In genomic region chrX:160609849-160610248, GRCm38 (mm10) we compare ENCODE assay signal across 9 mouse cellular contexts.
DNase-seq lines count a peak whose midpoint lies in the region; ATAC-seq and TF ChIP-seq lines count a peak whose summit lies in the region.
"Had no signal": no experiment of that assay in that cellular context is flagged by ENCODE, and none has a peak within 500 bp of the region (broad histone marks: within the 10 kb centered on the region; RNA-seq: fewer than 3 reads in every experiment).

No protein-coding gene starts in this region.

- no peak for ATAC-seq in forebrain, postnatal 0 days
- ATAC-seq in forebrain, embryonic 12.5 days (ENCODE audit: low FRiP score), result no peak
- no peak for ATAC-seq in kidney, postnatal 0 days (replicated peaks; ENCODE audit: low FRiP score, low read depth)

- no peaks in the 10 kb centered on the region for H3K36me3 ChIP-seq in forebrain, postnatal 0 days (ENCODE audit: insufficient read depth)
- H3K36me3 ChIP-seq in forebrain, embryonic 12.5 days (replicated peaks), result no peaks in the 10 kb centered on the region
- H3K36me3 ChIP-seq in kidney, postnatal 0 days (ENCODE audit: insufficient read depth, low read length), result no peaks in the 10 kb centered on the region
- H3K36me3 ChIP-seq: neural tube, embryonic 12.5 days had no signal

- no peak overlapping the region for H3K27ac ChIP-seq in forebrain, postnatal 0 days (ENCODE audit: low read depth, low read length)
- H3K27ac ChIP-seq in forebrain, embryonic 12.5 days, result no peak overlapping the region
- no peak overlapping the region for H3K27ac ChIP-seq in kidney, postnatal 0 days
- H3K27ac ChIP-seq: neural tube, embryonic 12.5 days had no signal

- no peak for DNase-seq in forebrain, postnatal 0 days
- DNase-seq in 3134 (ENCODE audit: extremely low read depth, insufficient read length, low spot score) (peak; percentile 14), NIH3T3 (ENCODE audit: low read depth) (peak; percentile 69)
- DNase-seq in kidney, postnatal 0 days (ENCODE audit: low spot score), result peak; percentile 27
- peak; percentile 54 for DNase-seq in retina, postnatal 1 day
- DNase-seq in layer of hippocampus, postnatal 36 days, result no peak
- no peak for DNase-seq in heart, postnatal 25 days (ENCODE audit: low spot score)

- H3K4me2 ChIP-seq in forebrain, postnatal 0 days (ENCODE audit: low read depth), result no peak overlapping the region
- no peak overlapping the region for H3K4me2 ChIP-seq in forebrain, embryonic 12.5 days
- H3K4me2 ChIP-seq in kidney, postnatal 0 days (ENCODE audit: low read length), result no peak overlapping the region
- H3K4me2 ChIP-seq: neural tube, embryonic 12.5 days had no signal

- 37% methylated on average over 3 of the region's 3 CpGs for WGBS in forebrain, postnatal 0 days
- WGBS in forebrain, embryonic 12.5 days, result 27% methylated on average over 3 of the region's 3 CpGs
- WGBS in kidney, postnatal 0 days, result 38% methylated on average over 3 of the region's 3 CpGs

- H3K4me1 ChIP-seq in forebrain, postnatal 0 days (ENCODE audit: insufficient read depth), result no peaks in the 10 kb centered on the region
- no peaks in the 10 kb centered on the region for H3K4me1 ChIP-seq in forebrain, embryonic 12.5 days
- no peaks in the 10 kb centered on the region for H3K4me1 ChIP-seq in kidney, postnatal 0 days (replicated peaks; ENCODE audit: insufficient read depth, low read length)
- H3K4me1 ChIP-seq: neural tube, embryonic 12.5 days had no signal

- intact Hi-C loops in heart, postnatal 25 days (cut with DNase I), result loop anchor here (10.0 kb wide), 2 partner anchors 155 to 455 kb away; partner anchors contain the start of gene Rs1

- peak; percentile 57 for TF ChIP-seq CTCF in forebrain, postnatal 0 days (IDR thresholded peaks at IDR 0.05; ENCODE audit: low read depth)
- peak; percentile 65 for TF ChIP-seq CTCF in kidney, postnatal 0 days (IDR thresholded peaks at IDR 0.05; ENCODE audit: low read depth)

- H3K4me3 ChIP-seq in forebrain, postnatal 0 days (ENCODE audit: low read depth, low read length), result no peak overlapping the region
- H3K4me3 ChIP-seq in forebrain, embryonic 12.5 days (replicated peaks), result no peak overlapping the region
- H3K4me3 ChIP-seq in kidney, postnatal 0 days (replicated peaks; ENCODE audit: low read depth, low read length), result no peak overlapping the region
- H3K4me3 ChIP-seq: neural tube, embryonic 12.5 days had no signal

- H3K9me3 ChIP-seq in forebrain, postnatal 0 days (ENCODE audit: low read length), result no peaks in the 10 kb centered on the region
- H3K9me3 ChIP-seq in forebrain, embryonic 12.5 days, result no peaks in the 10 kb centered on the region
- H3K9me3 ChIP-seq in kidney, postnatal 0 days (replicated peaks; ENCODE audit: low read length), result no peaks in the 10 kb centered on the region
- H3K9me3 ChIP-seq: neural tube, embryonic 12.5 days had no signal

- no peaks in the 10 kb centered on the region for H3K27me3 ChIP-seq in forebrain, postnatal 0 days (ENCODE audit: insufficient read depth, low read length)
- peaks cover 9% of the 10 kb centered on the region; the same call in 1 of the 2 replicates for H3K27me3 ChIP-seq in forebrain, embryonic 12.5 days
- no peaks in the 10 kb centered on the region for H3K27me3 ChIP-seq in kidney, postnatal 0 days (ENCODE audit: insufficient read depth, low read length)
- H3K27me3 ChIP-seq: neural tube, embryonic 12.5 days had no signal

- no peak overlapping the region for H3K9ac ChIP-seq in forebrain, postnatal 0 days
- H3K9ac ChIP-seq in forebrain, embryonic 12.5 days, result no peak overlapping the region
- H3K9ac ChIP-seq in kidney, postnatal 0 days (ENCODE audit: low read depth, low read length), result no peak overlapping the region
- H3K9ac ChIP-seq: neural tube, embryonic 12.5 days had no signal

Comparison
In these comparisons a context has a peak if more than half of its experiments do, and no peak if none do; other contexts are left out.
1. DNase-seq: peak in 3134 (single experiment), NIH3T3 (single experiment), kidney, postnatal 0 days (single experiment) and retina, postnatal 1 day (single experiment); none in forebrain, postnatal 0 days (single experiment), layer of hippocampus, postnatal 36 days (0 of 2) and heart, postnatal 25 days (single experiment).